Mouse (Mus musculus) cerebellum, postnatal 36 days (tissue): ENCODE data around the gene Peak1.
A peak's percentile ranks its signal among the peaks of the same experiment; 100 is the strongest.

Source experiments
- DNase-seq, 2 experiments: peaks; one replicate each; pipeline ENCODE4 v3.0.0; 2021 to 2022; ENCODE audit warnings: mixed read lengths in 2 of 2

Peak1 gene

GRCm38 (mm10) chr9:56415935-56416607 lies 1.8 kb downstream of the Peak1 start:
- DNase-seq = no peak

- peak; percentile 58 to 60 for DNase-seq
These were observed 2.5 kb downstream of the Peak1 start for GRCm38 (mm10) chr9:56415393-56415792.

- no peak for DNase-seq
These were observed 3.5 kb downstream of the Peak1 start for GRCm38 (mm10) chr9:56414322-56414721.

GRCm38 (mm10) chr9:56412716-56413115 lies 5.2 kb downstream of the Peak1 start:
- no peak for DNase-seq

GRCm38 (mm10) chr9:56409928-56410327 lies 7.9 kb downstream of the Peak1 start:
- no peak for DNase-seq

- no peak for DNase-seq
These were observed 13.2 kb downstream of the Peak1 start for GRCm38 (mm10) chr9:56404619-56405018.

- DNase-seq = no peak
These were observed 21.6 kb downstream of the Peak1 start for GRCm38 (mm10) chr9:56396306-56396705.

GRCm38 (mm10) chr9:56392857-56393256 lies 25.0 kb downstream of the Peak1 start:
- no peak for DNase-seq

GRCm38 (mm10) chr9:56382786-56383185 lies 35.1 kb downstream of the Peak1 start:
- no peak for DNase-seq

GRCm38 (mm10) chr9:56374401-56374800 lies 43.5 kb downstream of the Peak1 start:
- peak in 1 of 2 experiments; percentile 31 for DNase-seq

- DNase-seq = no peak
These were observed 47.2 kb downstream of the Peak1 start for GRCm38 (mm10) chr9:56370710-56371109.

- no peak for DNase-seq
These were observed 49.1 kb downstream of the Peak1 start for GRCm38 (mm10) chr9:56368814-56369213.

GRCm38 (mm10) chr9:56363306-56363705 lies 54.6 kb downstream of the Peak1 start:
- DNase-seq = no peak

GRCm38 (mm10) chr9:56359261-56359660 lies 58.6 kb downstream of the Peak1 start:
- no peak for DNase-seq

GRCm38 (mm10) chr9:56355186-56355585 lies 62.7 kb downstream of the Peak1 start:
- no peak for DNase-seq

- no peak for DNase-seq
These were observed 71.5 kb downstream of the Peak1 start for GRCm38 (mm10) chr9:56346321-56346720.

GRCm38 (mm10) chr9:56339426-56340195 lies 78.3 kb downstream of the Peak1 start:
- no peak for DNase-seq

- no peak for DNase-seq
These were observed 83.5 kb downstream of the Peak1 start for GRCm38 (mm10) chr9:56334363-56334762.

- no peak for DNase-seq
These were observed 85.1 kb downstream of the Peak1 start for GRCm38 (mm10) chr9:56332774-56333173.

GRCm38 (mm10) chr9:56326511-56327005 lies 91.3 kb downstream of the Peak1 start:
- DNase-seq = no peak

GRCm38 (mm10) chr9:56325725-56326124 lies 92.1 kb downstream of the Peak1 start:
- DNase-seq = no peak

- no peak for DNase-seq
These were observed 93.1 kb downstream of the Peak1 start for GRCm38 (mm10) chr9:56324576-56325355.

- DNase-seq = no peak
These were observed 96.6 kb downstream of the Peak1 start for GRCm38 (mm10) chr9:56321291-56321690.
